Mouse (Mus musculus) heart, embryonic 16.5 days (tissue): Measurements from ENCODE around the gene Epha4. TPM values are rescaled to one million over a fixed set of nuclear protein-coding genes. Genes with fewer than 3 reads are reported as not detected.

Experiments used
- ATAC-seq: fragments of 200-750 bp; cut with Nextera tagmentation; replicated peaks from 2 replicates; pipeline ENCODE4 v1.8.0; 2017; ENCODE audit warnings: moderate number of reproducible peaks; ENCODE audit not compliant: insufficient read depth, low FRiP score; ENCODE audit errors: extremely low read depth
- H3K27ac ChIP-seq: fragments of 300-500 bp; sonication (generic); 2 replicates; pipeline ENCODE4 v1.5.1; 2014; ENCODE audit warnings: mild to moderate bottlenecking, low read length, control low read depth, moderate library complexity
- H3K27me3 ChIP-seq: fragments of 300-500 bp; sonication (generic); 2 replicates; pipeline ENCODE4 v1.6.1; 2014; ENCODE audit warnings: low read length, mixed read lengths; ENCODE audit not compliant: control insufficient read depth, insufficient read depth
- H3K36me3 ChIP-seq: fragments of 300-500 bp; sonication (generic); 2 replicates; pipeline ENCODE4 v1.6.1; 2014; ENCODE audit not compliant: control insufficient read depth, insufficient read depth
- H3K4me1 ChIP-seq: fragments of 300-500 bp; sonication (generic); 2 replicates; pipeline ENCODE4 v1.6.1; 2014; ENCODE audit warnings: low read length, mixed read lengths; ENCODE audit not compliant: control insufficient read depth, insufficient read depth
- H3K4me2 ChIP-seq: fragments of 300-500 bp; sonication (generic); 2 replicates; pipeline ENCODE4 v1.6.1; 2014; ENCODE audit warnings: low read depth, mild to moderate bottlenecking, control low read depth, low read length
- H3K4me3 ChIP-seq: fragments of 300-500 bp; sonication (generic); 2 replicates; pipeline ENCODE4 v1.5.1; 2014; ENCODE audit warnings: mild to moderate bottlenecking, control low read depth, low read length
- H3K9ac ChIP-seq: fragments of 300-500 bp; sonication (generic); 2 replicates; pipeline ENCODE4 v1.6.1; 2014; ENCODE audit warnings: low read length, control low read depth
- H3K9me3 ChIP-seq: fragments of 300-500 bp; sonication (generic); replicated peaks from 2 replicates; pipeline ENCODE4 v1.6.1; 2016; ENCODE audit warnings: low read length; ENCODE audit not compliant: control insufficient read depth
- WGBS: fragments of 180-500 bp; shearing (Covaris S2); extraction: QIAGEN DNeasy Blood & Tissue Kit; methylation state at CpG from one replicate; pipeline ENCODE4 v1.1.7; 2014; 5-methylcytosine and 5-hydroxymethylcytosine counted together
- polyA plus RNA-seq: library from polyadenylated mRNA; unstranded; fragments of >200 nt; fragmentation: Nextera tagmentation; extraction: Ambion mirVana; gene quantifications from 2 replicates; pipeline ENCODE4 v1.2.1, GENCODE M21; 2015

The Epha4 gene
- polyA plus RNA-seq, 1 experiment from 2014 or later: 9.1 TPM

GRCm38 (mm10) chr1:77435045-77435444 is 79.8 kb downstream of the Epha4 start:
- Histone ChIP-seq H3K4me2 (no peak overlapping the region), H3K27ac (no peak overlapping the region), H3K4me3 (no peak overlapping the region), H3K27me3 (no peaks in the 10 kb centered on the region), H3K36me3 (no peaks in the 10 kb centered on the region), H3K9me3 (no peaks in the 10 kb centered on the region), H3K4me1 (no peaks in the 10 kb centered on the region), H3K9ac (no peak overlapping the region)
- no peak for ATAC-seq
- WGBS: 28% methylated on average over 4 of the region's 4 CpGs

- Histone ChIP-seq H3K9ac (no peak overlapping the region), H3K9me3 (no peaks in the 10 kb centered on the region), H3K4me2 (no peak overlapping the region), H3K4me1 (no peaks in the 10 kb centered on the region), H3K36me3 (no peaks in the 10 kb centered on the region), H3K27ac (no peak overlapping the region), H3K27me3 (no peaks in the 10 kb centered on the region), H3K4me3 (no peak overlapping the region)
- WGBS: 94% methylated on average over 3 of the region's 3 CpGs
- no peak for ATAC-seq
Measured at GRCm38 (mm10) chr1:77433148-77433547, 81.7 kb downstream of the Epha4 start.

GRCm38 (mm10) chr1:77432489-77432888 is 82.4 kb downstream of the Epha4 start:
- H3K27ac ChIP-seq: no peak overlapping the region
- WGBS: 85% methylated on average over 2 of the region's 2 CpGs

GRCm38 (mm10) chr1:77429174-77429573 is 85.7 kb downstream of the Epha4 start:
- H3K9ac ChIP-seq: no peak overlapping the region
- H3K27me3 ChIP-seq: no peaks in the 10 kb centered on the region
- H3K36me3 ChIP-seq: no peaks in the 10 kb centered on the region
- ATAC-seq: no peak
- WGBS: 83% methylated on average over 6 of the region's 6 CpGs
- H3K9me3 ChIP-seq: no peaks in the 10 kb centered on the region
- no peak overlapping the region for H3K4me2 ChIP-seq
- peaks cover 8% of the 10 kb centered on the region for H3K4me1 ChIP-seq
- H3K4me3 ChIP-seq: no peak overlapping the region
- H3K27ac ChIP-seq: no peak overlapping the region

More at GRCm38 (mm10) chr1:77432489-77432888, 82.4 kb downstream of the Epha4 start:
- Histone ChIP-seq H3K9me3 (no peaks in the 10 kb centered on the region), H3K4me1 (peaks cover under 1% of the 10 kb centered on the region), H3K4me2 (no peak overlapping the region), H3K27me3 (no peaks in the 10 kb centered on the region), H3K36me3 (no peaks in the 10 kb centered on the region), H3K4me3 (no peak overlapping the region), H3K9ac (no peak overlapping the region)
- ATAC-seq: no peak

GRCm38 (mm10) chr1:77426956-77427355 is 87.9 kb downstream of the Epha4 start:
- Histone ChIP-seq H3K9ac (no peak overlapping the region), H3K4me2 (no peak overlapping the region), H3K36me3 (no peaks in the 10 kb centered on the region), H3K27me3 (no peaks in the 10 kb centered on the region), H3K4me1 (peaks cover 8% of the 10 kb centered on the region), H3K4me3 (no peak overlapping the region), H3K27ac (no peak overlapping the region), H3K9me3 (no peaks in the 10 kb centered on the region)
- ATAC-seq: no peak; the same call in 1 of the 2 replicates
- WGBS: 36% methylated on average over 6 of the region's 6 CpGs

- H3K9ac ChIP-seq: no peak overlapping the region
- peaks cover 11% of the 10 kb centered on the region for H3K4me1 ChIP-seq
- 91% methylated on average over 3 of the region's 3 CpGs for WGBS
- H3K4me2 ChIP-seq: no peak overlapping the region
- H3K27ac ChIP-seq: no peak overlapping the region
- H3K36me3 ChIP-seq: no peaks in the 10 kb centered on the region
- H3K4me3 ChIP-seq: no peak overlapping the region
- H3K27me3 ChIP-seq: no peaks in the 10 kb centered on the region
- no peak for ATAC-seq
- no peaks in the 10 kb centered on the region for H3K9me3 ChIP-seq
Measured at GRCm38 (mm10) chr1:77425171-77425570, 89.7 kb downstream of the Epha4 start.

- Histone ChIP-seq H3K27ac (no peak overlapping the region), H3K9ac (no peak overlapping the region), H3K27me3 (no peaks in the 10 kb centered on the region), H3K4me1 (peaks cover 5% of the 10 kb centered on the region; the same call in 1 of the 2 replicates), H3K4me3 (no peak overlapping the region), H3K4me2 (no peak overlapping the region), H3K9me3 (no peaks in the 10 kb centered on the region), H3K36me3 (no peaks in the 10 kb centered on the region)
- 77% methylated on average over 3 of the region's 3 CpGs for WGBS
- ATAC-seq: no peak
Measured at GRCm38 (mm10) chr1:77421081-77421480, 93.8 kb downstream of the Epha4 start.

- no peak for ATAC-seq
- 75% methylated on average over 2 of the region's 2 CpGs for WGBS
- H3K4me1 ChIP-seq: peaks cover 5% of the 10 kb centered on the region; the same call in 1 of the 2 replicates
- H3K9ac ChIP-seq: no peak overlapping the region
- no peaks in the 10 kb centered on the region for H3K9me3 ChIP-seq
- H3K36me3 ChIP-seq: no peaks in the 10 kb centered on the region
- H3K27me3 ChIP-seq: no peaks in the 10 kb centered on the region
- no peak overlapping the region for H3K4me2 ChIP-seq
- no peak overlapping the region for H3K4me3 ChIP-seq
- no peak overlapping the region for H3K27ac ChIP-seq
Measured at GRCm38 (mm10) chr1:77420348-77420747, 94.5 kb downstream of the Epha4 start.

- ATAC-seq: no peak
- no peaks in the 10 kb centered on the region for H3K9me3 ChIP-seq
- peaks cover 16% of the 10 kb centered on the region for H3K4me1 ChIP-seq
- H3K36me3 ChIP-seq: no peaks in the 10 kb centered on the region
- H3K4me3 ChIP-seq: no peak overlapping the region
- H3K4me2 ChIP-seq: no peak overlapping the region
- 48% methylated on average over 4 of the region's 4 CpGs for WGBS
- H3K27ac ChIP-seq: no peak overlapping the region
- H3K9ac ChIP-seq: no peak overlapping the region
- H3K27me3 ChIP-seq: no peaks in the 10 kb centered on the region
Measured at GRCm38 (mm10) chr1:77416872-77417271, 98.0 kb downstream of the Epha4 start.
